Mouse (Mus musculus) neural tube, embryonic 12.5 days (tissue): ENCODE data around the gene Odf3. TPM values are rescaled to one million over a fixed set of nuclear protein-coding genes. Genes with fewer than 3 reads are reported as not detected.

Experiments used
- ATAC-seq: fragments of 200-750 bp; cut with Nextera tagmentation; 2 replicates; pipeline ENCODE4 v1.8.0; 2017; ENCODE audit warnings: low read depth, mild to moderate bottlenecking, moderate TSS enrichment, moderate library complexity; ENCODE audit not compliant: low FRiP score
- H3K27ac ChIP-seq: fragments of 300-500 bp; sonication (generic); 2 replicates; pipeline ENCODE4 v1.5.1; 2016
- H3K27me3 ChIP-seq: fragments of 300-500 bp; sonication (generic); replicated peaks from 2 replicates; pipeline ENCODE4 v1.6.1; 2016; ENCODE audit warnings: mild to moderate bottlenecking
- H3K36me3 ChIP-seq: fragments of 300-500 bp; sonication (generic); 2 replicates; pipeline ENCODE4 v1.6.1; 2016; ENCODE audit warnings: mild to moderate bottlenecking
- H3K4me1 ChIP-seq: fragments of 300-500 bp; sonication (generic); 2 replicates; pipeline ENCODE4 v1.6.1; 2016
- H3K4me2 ChIP-seq: fragments of 300-500 bp; sonication (generic); replicated peaks from 2 replicates; pipeline ENCODE4 v1.6.1; 2016; ENCODE audit warnings: mild to moderate bottlenecking
- H3K4me3 ChIP-seq: fragments of 300-500 bp; sonication (generic); 2 replicates; pipeline ENCODE4 v1.5.1; 2016
- H3K9ac ChIP-seq: fragments of 300-500 bp; sonication (generic); 2 replicates; pipeline ENCODE4 v1.6.1; 2016; ENCODE audit warnings: mild to moderate bottlenecking
- H3K9me3 ChIP-seq: fragments of 300-500 bp; sonication (generic); 2 replicates; pipeline ENCODE4 v1.6.1; 2016; ENCODE audit warnings: mild to moderate bottlenecking
- WGBS: fragments of 180-500 bp; shearing (Covaris S2); methylation state at CpG from one replicate; pipeline ENCODE4 v1.1.7; 2016; 5-methylcytosine and 5-hydroxymethylcytosine counted together
- polyA plus RNA-seq: library from polyadenylated mRNA; unstranded; fragments of >200 nt; fragmentation: Nextera tagmentation; extraction: Ambion mirVana; gene quantifications from 2 replicates; pipeline ENCODE4 v1.2.1, GENCODE M21; 2016

The Odf3 gene
- polyA plus RNA-seq: not detected in 2 replicates

DNA sequence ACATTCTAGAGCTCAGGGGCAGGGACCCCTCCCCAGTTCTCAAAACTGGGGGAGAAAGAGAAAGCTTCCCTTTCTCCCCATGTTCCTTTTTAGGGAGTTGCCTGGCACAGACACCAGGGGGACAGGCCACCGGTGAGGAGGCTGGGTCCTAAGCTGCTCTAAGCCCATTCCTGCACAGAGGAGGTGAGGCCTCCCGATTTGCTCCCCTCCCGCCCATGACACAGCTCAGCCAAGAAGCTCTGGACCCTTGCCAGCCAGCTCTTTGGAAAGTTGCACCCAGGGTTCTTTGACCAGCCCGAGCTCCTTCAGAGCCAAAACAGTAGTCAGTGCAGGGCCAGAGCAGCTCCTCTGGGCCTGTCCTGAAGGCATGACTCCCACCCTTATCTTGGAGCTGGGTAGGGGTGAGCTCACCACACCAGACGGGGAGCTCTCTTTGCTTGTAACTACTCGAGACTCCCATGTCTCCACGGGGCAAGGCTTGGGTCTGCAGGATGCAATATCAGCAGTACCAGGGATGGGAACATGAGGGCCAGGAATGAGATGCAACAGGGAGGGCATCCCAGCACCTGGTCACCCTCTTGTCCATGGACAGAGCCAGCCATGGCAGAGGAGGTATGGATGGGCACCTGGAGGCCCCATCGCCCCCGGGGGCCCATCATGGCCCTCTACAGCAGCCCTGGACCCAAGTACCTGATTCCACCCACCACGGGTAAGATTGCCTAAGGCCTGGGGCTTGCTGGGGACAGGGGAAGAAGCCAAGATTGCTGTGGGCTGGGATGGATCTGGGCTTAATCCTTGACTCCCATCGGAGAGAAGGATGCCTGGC, at the start of gene Odf3:
Gene Odf3 (plus strand): TSS at position 51 of the 826 bp plus-strand sequence.
- 75% methylated on average over 11 of the region's 11 CpGs for WGBS
- no peak for ATAC-seq
- no peaks in the 10 kb centered on the region for H3K4me1 ChIP-seq
- H3K4me2 ChIP-seq: no peak within 1 kb of the TSS
- no peak within 1 kb of the TSS for H3K4me3 ChIP-seq
- H3K27me3 ChIP-seq: no peaks in the 10 kb centered on the region
- no peak within 1 kb of the TSS for H3K27ac ChIP-seq
- no peak within 1 kb of the TSS for H3K9ac ChIP-seq
- no peaks in the 10 kb centered on the region for H3K9me3 ChIP-seq
- peaks cover 17% of the 10 kb centered on the region for H3K36me3 ChIP-seq

DNA sequence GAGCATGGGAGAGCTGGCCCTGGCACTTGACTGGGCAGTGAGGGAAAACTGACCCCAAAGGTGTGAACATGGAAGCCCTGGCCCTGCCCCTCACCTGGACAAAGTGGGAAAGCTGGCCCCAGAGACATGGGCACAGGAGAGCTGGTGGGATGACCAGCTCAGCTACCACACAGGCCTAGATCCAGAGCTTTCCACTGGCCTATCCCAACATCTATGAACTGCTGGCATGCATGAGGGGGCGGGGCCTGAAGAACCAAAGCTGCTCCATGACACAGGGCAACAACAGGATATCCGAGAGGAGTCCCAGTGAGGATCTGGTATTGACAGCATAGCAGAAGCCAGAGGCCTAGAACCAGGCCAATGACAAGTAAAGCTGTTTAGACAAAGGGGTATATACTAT, 49.4 kb upstream of the Odf3 start:
- Histone ChIP-seq H3K27me3 (no peaks in the 10 kb centered on the region), H3K4me1 (no peaks in the 10 kb centered on the region), H3K4me2 (no peak overlapping the region), H3K9me3 (no peaks in the 10 kb centered on the region), H3K36me3 (no peaks in the 10 kb centered on the region), H3K9ac (no peak overlapping the region), H3K27ac (no peak overlapping the region), H3K4me3 (no peak overlapping the region)
- 73% methylated on average over 2 of the region's 2 CpGs for WGBS
- ATAC-seq: no peak

DNA sequence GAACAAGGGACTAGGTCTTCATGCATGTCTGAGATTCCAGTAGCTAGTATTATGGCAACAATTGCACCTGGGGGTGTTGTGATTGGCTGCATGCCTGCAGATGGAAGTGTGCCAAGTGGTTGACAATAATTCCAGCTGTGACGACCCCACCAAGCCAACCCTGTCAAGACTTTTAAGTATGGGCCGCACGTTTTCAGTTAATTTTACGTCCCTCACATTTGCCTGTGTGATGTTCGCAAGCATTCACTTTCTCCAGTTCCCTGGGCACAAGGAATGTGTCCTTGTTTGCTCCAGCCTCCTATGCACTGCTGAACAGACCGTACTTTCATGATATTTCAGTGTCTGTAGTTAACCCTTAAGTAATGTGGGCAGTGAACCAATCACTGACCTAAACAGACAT, 45.0 kb upstream of the Odf3 start:
- H3K27me3 ChIP-seq: no peaks in the 10 kb centered on the region
- 73% methylated on average over 6 of the region's 6 CpGs for WGBS
- H3K9me3 ChIP-seq: no peaks in the 10 kb centered on the region
- H3K27ac ChIP-seq: no peak overlapping the region
- H3K36me3 ChIP-seq: no peaks in the 10 kb centered on the region
- ATAC-seq: no peak
- no peak overlapping the region for H3K4me3 ChIP-seq
- H3K9ac ChIP-seq: no peak overlapping the region
- no peaks in the 10 kb centered on the region for H3K4me1 ChIP-seq
- no peak overlapping the region for H3K4me2 ChIP-seq

DNA sequence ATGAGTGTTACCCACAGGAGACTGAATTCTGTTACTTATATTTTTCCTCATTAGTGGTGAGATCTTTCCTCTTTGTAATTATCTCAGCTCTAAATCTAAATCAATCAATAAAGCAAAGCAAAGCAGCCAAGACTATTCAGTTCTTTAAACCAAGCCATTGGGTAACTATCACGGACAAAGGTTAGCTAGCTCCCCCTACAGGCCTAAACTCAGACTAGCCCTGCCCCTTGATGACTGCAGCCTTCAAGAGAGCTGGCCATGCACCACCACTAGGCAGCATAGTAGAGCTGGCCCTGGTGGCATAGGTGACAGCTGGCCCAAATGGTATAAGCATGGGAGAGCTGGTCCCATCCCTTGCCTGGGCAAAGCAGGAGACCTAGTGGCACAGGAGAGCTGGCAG, 41.9 kb upstream of the Odf3 start:
- ATAC-seq: no peak
- WGBS: 8% methylated on average over 1 of the region's 1 CpGs
- H3K36me3 ChIP-seq: peaks cover 5% of the 10 kb centered on the region; the same call in 1 of the 2 replicates

DNA sequence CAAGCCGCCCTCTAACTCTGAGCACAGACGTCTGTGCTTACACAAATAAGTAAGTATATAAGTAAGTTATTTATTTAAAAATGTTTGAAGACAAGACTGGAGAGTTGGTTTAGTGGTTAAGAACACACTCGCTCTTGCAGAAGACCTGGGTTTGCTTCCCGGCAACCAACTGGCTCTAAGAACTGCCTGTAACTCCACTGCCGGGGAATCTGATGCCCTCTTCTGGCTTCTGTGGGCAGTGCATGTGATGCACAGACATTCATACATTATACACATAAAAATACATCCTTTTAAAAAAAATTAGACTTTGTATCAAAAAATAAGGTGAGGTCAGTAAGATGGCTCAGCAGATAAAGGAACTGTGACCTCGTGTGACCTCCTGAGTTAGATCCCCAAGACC, 37.1 kb upstream of the Odf3 start:
- no peaks in the 10 kb centered on the region for H3K9me3 ChIP-seq
- H3K4me2 ChIP-seq: no peak overlapping the region
- no peaks in the 10 kb centered on the region for H3K27me3 ChIP-seq
- H3K9ac ChIP-seq: no peak overlapping the region
- no peak for ATAC-seq
- no peak overlapping the region for H3K27ac ChIP-seq
- H3K4me3 ChIP-seq: no peak overlapping the region
- peaks cover 26% of the 10 kb centered on the region; the same call in 1 of the 2 replicates for H3K36me3 ChIP-seq
- 90% methylated on average over 6 of the region's 6 CpGs for WGBS
- H3K4me1 ChIP-seq: no peaks in the 10 kb centered on the region

More for the DNA sequence above, 41.9 kb upstream of the Odf3 start:
- Histone ChIP-seq H3K27me3 (no peaks in the 10 kb centered on the region), H3K4me3 (no peak overlapping the region), H3K9me3 (no peaks in the 10 kb centered on the region), H3K27ac (no peak overlapping the region), H3K4me1 (no peaks in the 10 kb centered on the region), H3K9ac (no peak overlapping the region), H3K4me2 (no peak overlapping the region)

DNA sequence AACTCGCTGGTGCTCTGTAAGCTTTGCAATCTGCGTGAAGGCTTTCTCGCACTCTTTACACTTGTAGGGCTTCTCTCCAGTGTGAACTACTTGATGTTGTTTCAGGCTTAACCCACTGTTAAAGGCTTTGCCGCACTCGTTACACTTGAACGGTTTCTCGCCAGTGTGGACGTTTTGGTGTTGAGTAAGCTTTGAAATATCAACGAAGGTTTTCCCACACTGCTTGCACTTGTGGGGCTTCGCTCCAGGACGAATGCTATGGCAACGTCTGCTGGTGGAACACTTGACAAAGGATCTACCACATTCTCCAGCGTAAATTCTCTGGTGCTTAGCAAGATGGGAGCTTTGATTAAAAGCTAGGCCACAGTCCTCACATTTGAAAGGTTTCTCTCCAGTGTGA, 35.9 kb upstream of the Odf3 start:
- 87% methylated on average over 13 of the region's 13 CpGs for WGBS
- no peaks in the 10 kb centered on the region for H3K4me1 ChIP-seq
- H3K4me3 ChIP-seq: no peak overlapping the region
- H3K27me3 ChIP-seq: no peaks in the 10 kb centered on the region
- no peak for ATAC-seq
- H3K4me2 ChIP-seq: no peak overlapping the region
- H3K9me3 ChIP-seq: no peaks in the 10 kb centered on the region
- H3K36me3 ChIP-seq: peaks cover 26% of the 10 kb centered on the region; the same call in 1 of the 2 replicates
- H3K9ac ChIP-seq: no peak overlapping the region
- no peak overlapping the region for H3K27ac ChIP-seq

DNA sequence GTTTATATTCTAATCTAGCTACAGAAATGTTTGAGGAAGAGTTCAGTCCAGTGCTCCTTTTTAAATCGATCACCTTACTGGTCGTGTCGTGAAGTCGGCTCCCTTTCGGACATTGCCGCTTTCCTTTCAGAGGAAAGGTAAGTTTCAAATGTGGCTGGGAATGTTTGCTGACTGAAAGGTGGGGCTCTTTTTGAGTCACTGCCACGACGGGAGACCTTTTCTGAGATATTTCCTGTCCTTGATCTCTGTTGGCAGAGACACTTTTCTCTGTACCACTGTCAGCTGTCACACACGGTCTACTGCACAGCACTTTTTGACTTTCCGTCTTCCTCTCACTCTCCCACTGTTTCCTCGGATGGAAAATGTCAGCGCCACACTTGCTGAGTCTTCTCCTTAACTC, 34.8 kb upstream of the Odf3 start:
- Histone ChIP-seq H3K27ac (no peak overlapping the region), H3K9me3 (no peaks in the 10 kb centered on the region), H3K4me3 (no peak overlapping the region), H3K27me3 (no peaks in the 10 kb centered on the region), H3K36me3 (peaks cover 26% of the 10 kb centered on the region; the same call in 1 of the 2 replicates), H3K4me2 (no peak overlapping the region), H3K4me1 (no peaks in the 10 kb centered on the region), H3K9ac (no peak overlapping the region)
- WGBS: 96% methylated on average over 12 of the region's 12 CpGs
- no peak for ATAC-seq

DNA sequence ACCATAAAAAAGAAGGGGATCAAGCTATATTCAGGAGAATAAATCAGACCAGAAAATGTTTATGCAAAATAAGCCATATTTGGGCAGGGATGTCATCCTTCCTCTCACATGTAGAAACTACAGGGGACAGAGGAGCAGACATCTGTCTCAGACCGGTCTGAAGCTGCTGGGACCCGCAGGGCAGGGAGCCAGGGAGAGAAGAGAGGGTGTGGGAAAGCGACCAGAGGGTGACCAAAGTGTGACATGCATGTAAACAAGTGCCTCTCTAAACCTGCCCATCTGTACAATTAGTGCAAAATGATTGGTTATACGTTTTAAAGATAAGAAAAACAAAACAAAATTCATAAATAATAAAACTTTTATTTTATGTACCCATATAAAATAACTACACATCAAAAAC, 27.4 kb upstream of the Odf3 start:
- 67% methylated on average over 4 of the region's 4 CpGs for WGBS
- Histone ChIP-seq H3K36me3 (no peaks in the 10 kb centered on the region), H3K9me3 (no peaks in the 10 kb centered on the region), H3K27me3 (no peaks in the 10 kb centered on the region), H3K27ac (no peak overlapping the region), H3K4me1 (no peaks in the 10 kb centered on the region), H3K9ac (no peak overlapping the region), H3K4me2 (no peak overlapping the region), H3K4me3 (no peak overlapping the region)
- ATAC-seq: no peak

DNA sequence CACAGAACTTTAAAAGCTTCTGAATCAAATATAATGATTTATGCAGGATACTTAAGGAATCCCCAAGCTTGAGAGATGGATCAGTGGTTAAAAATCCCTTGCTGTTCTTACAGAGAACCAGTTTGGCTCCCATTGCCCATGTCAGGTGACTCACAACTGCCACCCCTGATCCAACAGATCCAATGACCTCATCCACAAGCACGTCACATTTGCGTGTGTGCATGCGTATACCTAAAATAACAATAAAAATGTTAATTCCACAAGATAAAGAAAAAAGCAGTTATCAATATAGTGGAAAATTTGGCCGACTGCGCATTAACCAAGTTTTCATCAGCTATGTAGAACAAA, 26.3 kb upstream of the Odf3 start:
- Histone ChIP-seq H3K4me1 (no peaks in the 10 kb centered on the region), H3K27me3 (no peaks in the 10 kb centered on the region), H3K36me3 (no peaks in the 10 kb centered on the region), H3K9ac (no peak overlapping the region; the same call in 1 of the 2 replicates), H3K9me3 (no peaks in the 10 kb centered on the region), H3K27ac (no peak overlapping the region), H3K4me3 (peak overlapping the region; percentile 50), H3K4me2 (peak overlapping the region; percentile 70)
- WGBS: 55% methylated on average over 5 of the region's 5 CpGs
- ATAC-seq: peak; percentile 57; the same call in 1 of the 2 replicates

DNA sequence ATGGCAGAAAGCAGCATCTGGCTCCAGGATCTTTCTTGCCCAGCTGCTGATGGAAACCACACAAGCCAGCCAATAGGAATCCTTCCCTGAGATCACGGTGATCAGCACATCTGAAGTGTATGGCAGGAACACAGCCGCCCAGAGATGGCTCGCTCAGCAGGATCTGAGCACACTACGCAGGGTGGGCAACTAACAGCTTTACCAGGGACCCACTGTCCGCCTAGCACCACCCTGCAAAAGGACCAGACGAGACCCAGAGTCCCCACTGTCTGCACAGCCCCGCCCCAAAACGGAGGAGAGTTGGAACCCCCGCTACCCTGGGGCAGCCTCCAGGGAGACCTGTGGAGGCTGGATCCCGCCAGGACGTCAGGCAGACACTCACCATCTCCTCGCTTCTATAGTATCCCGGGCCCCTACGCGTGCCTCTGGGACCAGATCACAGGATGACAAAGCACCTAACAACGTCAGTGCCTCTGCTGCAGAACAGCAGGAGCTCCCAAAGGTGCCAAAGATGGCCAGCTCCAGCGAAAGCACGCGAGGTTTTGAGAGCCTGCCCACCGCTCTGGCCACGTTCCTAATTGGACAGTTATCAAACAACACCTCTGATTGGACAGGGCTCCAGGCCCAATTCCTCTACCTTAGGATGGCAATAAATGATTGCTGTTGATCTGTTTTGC, 25.8 kb upstream of the Odf3 start, which contains the start of gene Zfp941:
Gene Zfp941 (minus strand): TSS at position 526 of the 677 bp plus-strand sequence.
- ATAC-seq: peak; percentile 90
- WGBS: 1% methylated on average over 21 of the region's 21 CpGs
- H3K27me3 ChIP-seq: no peaks in the 10 kb centered on the region
- peak within 1 kb of the TSS; percentile 68 for H3K27ac ChIP-seq
- no peaks in the 10 kb centered on the region for H3K9me3 ChIP-seq
- no peaks in the 10 kb centered on the region for H3K4me1 ChIP-seq
- peak within 1 kb of the TSS; percentile 64 for H3K9ac ChIP-seq
- H3K4me2 ChIP-seq: peak within 1 kb of the TSS; percentile 70
- H3K4me3 ChIP-seq: peak within 1 kb of the TSS; percentile 50
- H3K36me3 ChIP-seq: no peaks in the 10 kb centered on the region

DNA sequence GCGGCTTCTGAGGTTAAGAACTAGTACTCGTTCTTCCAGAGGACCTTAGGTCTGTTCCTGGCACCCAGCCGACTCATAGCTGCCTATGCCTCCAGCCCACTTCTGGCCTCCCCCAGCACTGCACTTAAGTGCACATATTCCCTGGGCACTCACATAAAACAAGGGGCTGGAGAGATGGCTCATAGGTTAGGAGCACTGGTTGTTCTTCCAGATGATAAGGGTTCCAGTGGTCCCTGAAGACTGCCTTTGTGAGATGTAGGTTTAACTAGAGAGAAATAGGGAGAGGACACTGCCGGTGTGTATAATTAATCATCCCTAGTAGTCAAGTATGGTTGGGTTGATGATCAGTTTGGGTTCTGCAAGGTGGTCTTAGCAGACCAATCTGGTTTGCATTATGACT, 24.9 kb upstream of the Odf3 start:
- Histone ChIP-seq H3K4me2 (no peak overlapping the region), H3K4me3 (no peak overlapping the region), H3K9me3 (no peaks in the 10 kb centered on the region), H3K36me3 (no peaks in the 10 kb centered on the region), H3K27me3 (no peaks in the 10 kb centered on the region), H3K4me1 (no peaks in the 10 kb centered on the region), H3K27ac (no peak overlapping the region), H3K9ac (no peak overlapping the region)
- no peak for ATAC-seq
- WGBS: 89% methylated on average over 4 of the region's 4 CpGs

DNA sequence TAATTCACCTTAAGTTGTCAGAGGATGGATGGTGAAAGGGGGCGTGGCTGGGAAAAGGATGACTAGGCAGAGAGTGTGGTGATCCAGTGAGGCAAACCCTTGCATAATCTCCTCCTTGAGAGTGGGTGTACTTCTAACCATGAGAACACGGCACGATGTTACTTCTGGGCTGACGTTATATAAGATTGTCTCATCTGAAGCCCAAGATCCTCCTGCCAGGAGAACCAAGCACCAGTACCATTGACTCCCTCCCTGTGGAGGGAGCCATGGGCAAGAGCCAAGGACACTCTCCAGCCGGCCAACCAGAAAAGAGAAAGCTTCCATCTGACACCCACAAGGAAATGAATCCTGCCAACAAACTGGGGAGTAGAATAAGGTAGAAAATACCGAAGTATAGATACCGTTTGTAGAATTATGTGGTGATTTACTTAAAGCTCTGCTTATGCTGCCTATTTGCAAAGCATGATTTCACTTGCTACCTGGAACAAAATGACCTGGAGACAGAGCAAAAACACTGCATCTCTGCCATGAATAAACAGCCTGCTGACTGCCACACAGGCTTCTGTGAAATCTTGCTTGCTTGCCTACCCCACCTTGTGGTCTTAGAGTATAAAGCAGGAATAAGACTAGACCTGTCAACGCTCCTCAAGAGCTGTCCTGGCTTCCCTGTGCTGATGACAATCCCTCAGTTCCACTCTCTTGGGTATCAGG, 19.3 kb upstream of the Odf3 start:
- H3K4me1 ChIP-seq: no peaks in the 10 kb centered on the region
- WGBS: 41% methylated on average over 8 of the region's 8 CpGs
- H3K9ac ChIP-seq: no peak overlapping the region
- no peaks in the 10 kb centered on the region for H3K9me3 ChIP-seq
- no peak overlapping the region for H3K4me2 ChIP-seq
- no peak for ATAC-seq
- no peaks in the 10 kb centered on the region for H3K36me3 ChIP-seq
- no peak overlapping the region for H3K27ac ChIP-seq
- no peak overlapping the region for H3K4me3 ChIP-seq
- no peaks in the 10 kb centered on the region for H3K27me3 ChIP-seq
